Mouse (Mus musculus): ENCODE measurements around the gene Mcur1. TPM values are rescaled to one million over a fixed set of nuclear protein-coding genes. Genes with fewer than 3 reads are reported as not detected.
A peak's percentile ranks its signal among the peaks of the same experiment; 100 is the strongest.

The Mcur1 gene
- polyA plus RNA-seq, 1 experiment from 2014 or later: 14.1 TPM

- H3K27me3 ChIP-seq (replicated peaks): no peaks in the 10 kb centered on the region
- H3K9me3 ChIP-seq: no peaks in the 10 kb centered on the region
- ATAC-seq (ENCODE audit: extremely low read depth, insufficient number of reproducible peaks, low FRiP score, low TSS enrichment): no peak
- peaks cover 83% of the 10 kb centered on the region for H3K36me3 ChIP-seq
- H3K9ac ChIP-seq: no peak overlapping the region
- no peaks in the 10 kb centered on the region for H3K4me1 ChIP-seq
- no peak overlapping the region for H3K4me3 ChIP-seq
- no peak overlapping the region for H3K4me2 ChIP-seq
- WGBS: 59% methylated on average over 5 of the region's 5 CpGs
- no peak overlapping the region for H3K27ac ChIP-seq (replicated peaks)
These were observed 11.4 kb downstream of the Mcur1 start for GRCm38 (mm10) chr13:43548617-43549016.

- Histone ChIP-seq H3K27ac (replicated peaks) (no peak overlapping the region), H3K36me3 (peaks cover 66% of the 10 kb centered on the region), H3K9me3 (no peaks in the 10 kb centered on the region), H3K4me2 (no peak overlapping the region), H3K27me3 (replicated peaks) (no peaks in the 10 kb centered on the region), H3K9ac (no peak overlapping the region), H3K4me1 (no peaks in the 10 kb centered on the region), H3K4me3 (no peak overlapping the region)
- 23% methylated on average over 3 of the region's 3 CpGs for WGBS
- no peak for ATAC-seq (ENCODE audit: extremely low read depth, insufficient number of reproducible peaks, low FRiP score, low TSS enrichment)
These were observed 13.1 kb downstream of the Mcur1 start for GRCm38 (mm10) chr13:43546861-43547260.

DNA sequence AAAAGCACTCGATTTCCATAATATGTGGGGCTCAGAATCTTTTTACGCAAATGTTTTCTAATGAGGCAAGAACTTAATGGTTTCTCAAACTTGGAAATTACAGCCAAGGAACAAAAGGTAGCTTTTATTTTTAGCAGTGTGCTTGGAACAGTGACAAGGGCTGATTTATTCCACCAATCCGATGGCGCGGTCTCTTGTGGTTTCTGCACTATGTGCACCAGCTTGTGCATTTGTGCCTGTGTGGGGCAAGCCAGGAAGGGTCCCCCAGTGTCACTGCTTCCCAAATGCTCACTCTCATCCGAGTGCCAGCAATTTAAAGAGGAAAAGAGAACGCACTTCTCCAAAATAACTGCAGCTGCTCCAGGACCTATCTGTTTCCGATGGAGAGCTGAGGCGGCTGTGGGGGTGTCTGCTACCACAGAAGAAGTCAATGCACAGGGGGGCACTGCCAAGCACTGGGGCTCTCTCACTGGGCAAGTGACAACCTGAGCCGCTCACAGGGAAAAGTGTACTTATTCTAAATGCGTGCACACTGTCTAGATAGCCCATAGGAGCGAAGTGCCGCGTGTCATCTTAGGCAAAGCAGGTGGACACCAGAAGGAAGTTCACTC is 19.7 kb downstream of the Mcur1 start:
- H3K27me3 ChIP-seq (replicated peaks): no peaks in the 10 kb centered on the region
- no peak overlapping the region for H3K27ac ChIP-seq (replicated peaks)
- H3K4me3 ChIP-seq: no peak overlapping the region
- H3K4me1 ChIP-seq: peaks cover 43% of the 10 kb centered on the region
- 85% methylated on average over 14 of the region's 14 CpGs for WGBS
- no peaks in the 10 kb centered on the region for H3K9me3 ChIP-seq
- ATAC-seq (ENCODE audit: extremely low read depth, insufficient number of reproducible peaks, low FRiP score, low TSS enrichment): no peak
- H3K9ac ChIP-seq: no peak overlapping the region
- no peak overlapping the region for H3K4me2 ChIP-seq
- peaks cover 33% of the 10 kb centered on the region for H3K36me3 ChIP-seq

- peaks cover 24% of the 10 kb centered on the region for H3K36me3 ChIP-seq
- no peaks in the 10 kb centered on the region for H3K27me3 ChIP-seq (replicated peaks)
- 63% methylated on average over 3 of the region's 3 CpGs for WGBS
- no peak overlapping the region for H3K27ac ChIP-seq (replicated peaks)
- H3K4me1 ChIP-seq: peaks cover 49% of the 10 kb centered on the region
- no peak for ATAC-seq (ENCODE audit: extremely low read depth, insufficient number of reproducible peaks, low FRiP score, low TSS enrichment)
- H3K4me2 ChIP-seq: no peak overlapping the region
- H3K9ac ChIP-seq: no peak overlapping the region
- no peaks in the 10 kb centered on the region for H3K9me3 ChIP-seq
- no peak overlapping the region for H3K4me3 ChIP-seq
These were observed 20.6 kb downstream of the Mcur1 start for GRCm38 (mm10) chr13:43539409-43539808.

GRCm38 (mm10) chr13:43537854-43538253 is 22.1 kb downstream of the Mcur1 start:
- ATAC-seq (ENCODE audit: extremely low read depth, insufficient number of reproducible peaks, low FRiP score, low TSS enrichment): no peak
- Histone ChIP-seq H3K27ac (replicated peaks) (peak overlapping the region; percentile 72), H3K36me3 (peaks cover 16% of the 10 kb centered on the region), H3K4me2 (no peak overlapping the region), H3K27me3 (replicated peaks) (no peaks in the 10 kb centered on the region), H3K9me3 (no peaks in the 10 kb centered on the region), H3K4me3 (no peak overlapping the region), H3K9ac (peak overlapping the region; percentile 56), H3K4me1 (peaks cover 51% of the 10 kb centered on the region)
- WGBS: 44% methylated on average over 6 of the region's 6 CpGs

DNA sequence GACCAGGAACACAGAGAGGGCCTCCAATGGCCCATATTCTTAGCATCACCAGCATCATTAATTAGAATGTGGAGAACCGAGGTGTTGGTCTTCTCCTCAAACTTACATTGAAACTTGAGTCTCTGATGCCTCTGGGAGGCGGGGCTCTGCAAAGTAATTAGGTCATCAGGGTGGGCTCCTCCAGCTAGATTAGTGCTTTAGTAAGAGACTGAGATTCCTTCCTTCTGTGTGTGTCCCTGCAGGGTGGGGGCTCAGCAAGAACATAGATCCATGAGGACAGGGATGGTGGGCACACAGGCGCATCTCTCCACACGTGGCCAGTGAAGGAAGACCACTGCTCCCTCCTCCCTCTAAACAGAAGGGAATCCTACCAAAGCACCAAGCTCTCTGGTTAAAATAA is 26.0 kb downstream of the Mcur1 start:
- ATAC-seq (ENCODE audit: extremely low read depth, insufficient number of reproducible peaks, low FRiP score, low TSS enrichment): no peak
- Histone ChIP-seq H3K36me3 (no peaks in the 10 kb centered on the region), H3K27me3 (replicated peaks) (no peaks in the 10 kb centered on the region), H3K4me1 (peaks cover 67% of the 10 kb centered on the region), H3K4me3 (no peak overlapping the region), H3K4me2 (no peak overlapping the region), H3K9me3 (no peaks in the 10 kb centered on the region), H3K9ac (no peak overlapping the region), H3K27ac (replicated peaks) (no peak overlapping the region)
- 71% methylated on average over 4 of the region's 4 CpGs for WGBS

DNA sequence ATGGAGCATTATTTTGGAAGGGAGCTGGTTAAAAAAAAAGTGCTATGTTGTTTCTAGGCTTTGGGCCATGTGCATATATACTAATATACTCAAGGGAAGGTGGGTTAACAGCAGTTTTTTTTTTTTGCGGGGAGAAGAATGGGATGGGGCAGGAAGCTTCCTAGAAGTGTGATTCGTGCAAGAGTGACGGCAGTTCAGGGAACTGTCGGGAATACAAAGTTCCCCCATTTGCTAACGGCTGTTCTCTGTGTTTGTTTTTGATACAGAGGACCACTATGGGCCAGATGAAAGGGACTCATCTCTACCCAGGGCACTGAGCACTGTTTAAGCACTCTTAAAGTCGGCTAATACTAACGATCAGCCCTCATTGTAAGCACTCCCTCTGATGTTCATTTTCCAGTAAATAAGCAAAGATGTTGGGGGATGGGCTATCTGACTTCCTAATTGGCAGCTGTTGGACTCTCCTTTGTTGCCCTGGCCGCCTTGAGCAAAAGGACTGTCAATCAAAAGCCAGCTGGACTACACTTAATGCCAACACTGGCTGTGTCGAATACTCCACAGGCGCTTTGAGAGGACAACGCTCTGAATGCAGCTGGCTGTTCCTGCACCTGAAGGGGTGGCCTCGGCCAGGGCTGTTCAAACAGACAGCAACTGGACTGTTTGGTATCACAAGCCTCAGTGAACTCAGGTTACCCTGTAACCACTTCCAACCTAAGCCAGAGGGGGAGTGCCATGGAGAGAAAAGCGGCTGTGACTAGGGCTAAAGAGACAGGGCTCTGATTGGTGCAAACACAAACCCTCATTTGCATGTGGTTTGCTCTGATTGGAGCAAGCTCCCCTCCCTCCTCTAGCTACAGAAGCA is 28.9 kb downstream of the Mcur1 start:
- WGBS: 14% methylated on average over 13 of the region's 13 CpGs
- Histone ChIP-seq H3K27me3 (replicated peaks) (no peaks in the 10 kb centered on the region), H3K4me2 (peak overlapping the region; percentile 50), H3K27ac (replicated peaks) (peak overlapping the region; percentile 83), H3K4me1 (peaks cover 43% of the 10 kb centered on the region), H3K9ac (peak overlapping the region; percentile 45), H3K9me3 (no peaks in the 10 kb centered on the region), H3K4me3 (no peak overlapping the region), H3K36me3 (no peaks in the 10 kb centered on the region)
- peak; percentile 79 for ATAC-seq (ENCODE audit: extremely low read depth, insufficient number of reproducible peaks, low FRiP score, low TSS enrichment)

GRCm38 (mm10) chr13:43530129-43530831 is 29.7 kb downstream of the Mcur1 start:
- no peak for ATAC-seq (ENCODE audit: extremely low read depth, insufficient number of reproducible peaks, low FRiP score, low TSS enrichment)
- H3K9ac ChIP-seq: peak overlapping the region; percentile 45; the same call in 1 of the 2 replicates
- H3K9me3 ChIP-seq: no peaks in the 10 kb centered on the region
- 30% methylated on average over 14 of the region's 14 CpGs for WGBS
- no peaks in the 10 kb centered on the region for H3K27me3 ChIP-seq (replicated peaks)
- H3K4me1 ChIP-seq: peaks cover 47% of the 10 kb centered on the region
- peak overlapping the region; percentile 50 for H3K4me2 ChIP-seq
- no peak overlapping the region for H3K4me3 ChIP-seq
- H3K36me3 ChIP-seq: no peaks in the 10 kb centered on the region
- H3K27ac ChIP-seq (replicated peaks): peak overlapping the region; percentile 83

DNA sequence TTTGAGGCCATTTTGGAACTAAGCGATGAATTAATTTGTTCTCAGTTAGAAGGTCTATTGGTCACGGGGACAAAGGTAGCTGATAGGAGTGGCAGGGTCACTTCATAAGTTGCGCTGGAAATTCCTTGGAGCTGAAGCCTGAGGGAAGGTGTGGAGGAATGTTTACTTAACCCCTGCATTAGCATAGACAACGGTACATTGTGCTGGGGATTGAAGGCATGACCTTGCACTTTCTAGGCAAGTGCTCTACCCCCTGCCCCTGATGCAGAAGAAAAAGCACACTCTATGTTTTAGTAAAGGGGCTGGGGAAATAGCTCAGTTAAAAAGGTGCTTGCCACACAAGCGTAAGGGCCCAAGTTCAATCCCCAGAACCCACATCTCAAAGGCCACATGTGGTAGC is 33.7 kb downstream of the Mcur1 start:
- no peak overlapping the region for H3K9ac ChIP-seq
- no peak overlapping the region for H3K4me3 ChIP-seq
- H3K36me3 ChIP-seq: no peaks in the 10 kb centered on the region
- H3K27me3 ChIP-seq (replicated peaks): no peaks in the 10 kb centered on the region
- H3K4me1 ChIP-seq: peaks cover 54% of the 10 kb centered on the region
- H3K9me3 ChIP-seq: no peaks in the 10 kb centered on the region
- no peak for ATAC-seq (ENCODE audit: extremely low read depth, insufficient number of reproducible peaks, low FRiP score, low TSS enrichment)
- no peak overlapping the region for H3K4me2 ChIP-seq
- WGBS: 69% methylated on average over 5 of the region's 5 CpGs
- no peak overlapping the region for H3K27ac ChIP-seq (replicated peaks)

DNA sequence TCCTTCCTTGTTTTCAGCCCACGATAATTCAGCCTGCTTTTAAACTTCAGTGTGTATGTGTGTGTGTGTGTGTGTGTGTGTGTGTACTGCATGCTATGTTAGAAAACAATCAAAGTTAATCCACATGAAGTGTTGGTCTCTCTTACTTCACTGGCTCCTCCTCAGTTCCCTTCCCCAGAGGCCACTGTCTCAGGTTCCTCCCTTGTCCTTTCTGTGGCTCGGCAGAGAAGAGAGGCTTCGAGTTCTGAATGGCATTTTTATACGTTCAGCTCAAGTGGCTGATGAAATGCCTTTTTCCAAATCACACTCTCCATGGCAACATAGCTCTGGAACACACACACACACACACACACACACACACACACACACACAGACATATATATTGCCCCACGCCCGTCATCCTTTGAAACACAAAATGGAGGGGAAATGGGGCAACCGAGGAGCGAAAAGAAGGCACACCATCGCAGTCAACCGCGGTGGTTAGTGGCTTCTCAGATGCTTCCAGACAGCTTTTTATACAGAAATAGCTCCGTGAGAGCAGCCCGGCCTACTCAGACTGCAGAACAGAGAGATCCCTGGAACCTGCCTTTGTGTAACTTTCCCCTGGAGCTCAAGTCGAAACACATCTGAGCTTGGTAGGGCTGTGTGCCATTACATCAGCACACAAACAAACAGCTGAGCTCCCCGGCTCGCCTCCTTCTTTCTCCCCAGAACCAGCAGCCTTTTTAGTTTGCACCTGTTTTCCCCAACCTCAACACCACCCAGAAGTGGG is 34.4 kb downstream of the Mcur1 start:
- no peak for ATAC-seq (ENCODE audit: extremely low read depth, insufficient number of reproducible peaks, low FRiP score, low TSS enrichment)
- Histone ChIP-seq H3K9me3 (no peaks in the 10 kb centered on the region), H3K4me2 (peak overlapping the region; percentile 40), H3K36me3 (no peaks in the 10 kb centered on the region), H3K9ac (peak overlapping the region; percentile 50), H3K4me1 (peaks cover 48% of the 10 kb centered on the region), H3K27ac (replicated peaks) (peak overlapping the region; percentile 69), H3K4me3 (no peak overlapping the region), H3K27me3 (replicated peaks) (no peaks in the 10 kb centered on the region)
- 45% methylated on average over 16 of the region's 16 CpGs for WGBS
